Mouse (Mus musculus): ENCODE results near the gene a.

DNA sequence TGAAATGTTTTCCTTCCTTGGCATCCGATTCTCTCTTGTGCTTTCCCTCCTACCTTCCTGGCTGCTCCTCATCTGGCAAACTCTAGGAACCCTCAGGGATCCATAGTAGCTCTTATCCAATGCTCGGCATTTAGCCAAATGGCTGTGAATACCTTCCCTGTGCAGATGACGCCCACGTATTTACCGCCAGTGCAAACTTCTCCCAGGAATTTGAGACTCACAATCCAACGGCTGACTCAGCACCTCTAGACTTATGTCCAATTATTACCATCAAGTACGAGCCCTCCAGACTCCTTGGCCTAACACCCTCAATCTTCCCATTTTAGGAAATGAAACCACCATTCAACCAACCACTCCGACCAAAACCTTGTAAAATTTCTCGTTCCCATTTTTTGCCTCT, 279.8 kb downstream of the a start:
- TF ChIP-seq CTCF (IDR thresholded peaks at IDR 0.05; ENCODE audit: control insufficient read depth, insufficient read depth, insufficient replicate concordance, low read depth, low read length), result no peak
- TF ChIP-seq POLR2A (IDR thresholded peaks at IDR 0.05; ENCODE audit: control insufficient read depth, low read depth, low read length), result no peak
